Mouse (Mus musculus) common myeloid progenitor, adult 5-6 weeks (primary cell): ENCODE data around the gene She. TPM values are rescaled to one million over a fixed set of nuclear protein-coding genes. Genes with fewer than 3 reads are reported as not detected.

Experiments used
- ATAC-seq: replicated peaks from 2 replicates; pipeline ENCODE4 v1.8.0; 2016; ENCODE audit warnings: low read depth, mild to moderate bottlenecking, moderate TSS enrichment, inconsistent platforms; ENCODE audit not compliant: poor library complexity, severe bottlenecking
- total RNA-seq: library from RNA; stranded (forward); fragments of 200-1000, 187-1606 nt; gene quantifications from 2 replicates; pipeline ENCODE4 v1.2.3, GENCODE M21; 2017

She gene
- total RNA-seq, 1 experiment from 2014 or later: 0.05 TPM

DNA sequence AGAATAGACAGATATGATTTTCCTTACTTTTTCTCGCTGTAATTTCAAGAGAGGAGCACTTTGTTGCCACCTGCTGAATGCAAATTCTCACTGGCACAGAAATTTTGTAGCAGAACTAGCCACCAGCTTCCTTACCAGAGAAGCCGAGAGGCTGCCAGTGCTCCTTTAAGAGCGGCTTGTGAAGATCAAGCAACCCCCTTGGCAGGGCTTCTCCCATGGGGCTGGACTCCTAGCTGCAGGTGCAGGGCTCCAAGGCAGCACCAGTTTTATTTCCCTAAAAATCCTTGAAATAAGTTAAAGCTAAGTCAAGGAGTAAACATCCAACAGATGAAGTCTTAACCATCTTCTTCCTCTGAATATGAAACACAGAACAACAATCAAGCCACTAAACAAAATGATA is 19.0 kb upstream of the She start:
- no peak for ATAC-seq

DNA sequence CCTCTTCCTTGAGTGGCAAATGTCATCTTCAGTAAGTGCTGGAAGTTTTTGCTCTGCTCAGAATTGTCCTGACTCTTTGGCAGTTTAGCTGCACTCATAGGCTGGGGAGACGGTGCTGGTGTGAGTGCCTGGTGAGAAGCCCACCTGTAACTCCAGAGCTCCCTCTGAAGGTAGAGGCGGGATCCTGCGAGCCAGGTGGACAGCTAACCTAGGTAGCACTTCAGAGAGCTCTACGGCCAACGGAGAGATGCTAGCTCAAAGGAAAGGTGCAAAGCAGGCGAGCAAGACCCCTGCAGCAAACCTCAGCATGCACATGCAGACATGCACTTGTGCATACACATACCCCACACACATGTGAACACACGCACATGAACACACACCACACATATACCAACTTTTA is 17.1 kb upstream of the She start:
- no peak for ATAC-seq

DNA sequence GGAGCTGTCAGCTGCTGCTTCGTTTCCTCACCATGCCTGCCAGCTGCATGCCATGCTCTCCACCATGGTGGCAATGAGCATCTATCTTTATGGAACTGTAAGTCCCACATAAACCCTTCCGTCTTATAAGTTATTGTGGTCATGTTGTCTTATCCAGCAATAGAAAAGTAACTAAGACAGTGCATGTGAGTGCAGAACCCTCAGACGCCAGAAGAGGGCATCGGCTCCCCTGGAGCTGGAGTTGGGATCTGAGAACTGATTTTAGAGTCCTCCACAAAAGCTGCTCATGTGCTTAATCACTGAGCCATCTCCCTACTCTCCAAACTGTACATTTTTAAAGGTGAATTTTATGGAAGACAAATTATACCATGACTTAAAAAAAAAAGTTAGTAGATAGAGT is 14.1 kb upstream of the She start:
- peak; percentile 64 for ATAC-seq

DNA sequence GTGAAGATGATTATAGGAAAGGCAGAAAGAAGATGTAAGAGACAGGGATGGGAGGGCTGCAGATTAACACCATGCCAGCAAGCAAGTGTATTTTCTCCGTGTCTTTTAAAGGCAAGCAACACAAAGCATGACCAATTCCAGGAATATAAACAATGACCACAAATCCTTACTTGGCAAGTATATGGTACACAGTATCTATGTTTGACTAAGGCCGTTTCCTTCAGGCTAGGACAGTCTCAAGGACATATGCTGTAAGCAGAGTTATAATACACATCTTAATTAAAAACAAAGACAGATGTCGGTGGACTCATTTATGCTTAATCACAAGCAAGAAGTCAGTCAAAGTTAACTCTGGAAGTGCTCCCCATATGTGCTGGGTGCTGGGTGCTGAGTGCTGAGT is 12.6 kb upstream of the She start:
- ATAC-seq: no peak

DNA sequence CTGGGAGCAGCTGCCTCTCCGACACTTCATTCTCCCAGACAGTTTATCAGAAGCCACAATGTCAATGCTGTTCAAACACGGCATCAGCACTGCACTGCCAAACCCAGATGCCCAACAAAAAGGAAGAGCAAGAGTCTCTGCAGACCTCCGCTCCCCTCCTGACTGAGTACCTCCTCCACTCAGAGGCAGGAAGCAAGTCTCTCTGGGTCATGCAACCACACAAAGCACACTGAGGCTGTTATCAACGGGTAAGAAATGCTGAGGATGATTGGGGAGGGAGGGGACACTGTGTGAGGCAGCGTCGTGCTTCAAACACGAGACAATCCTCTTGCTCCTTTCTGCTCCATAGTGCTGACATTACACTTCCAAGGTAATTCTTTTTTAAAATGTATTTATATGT is 11.3 kb upstream of the She start:
- ATAC-seq: peak; percentile 67

DNA sequence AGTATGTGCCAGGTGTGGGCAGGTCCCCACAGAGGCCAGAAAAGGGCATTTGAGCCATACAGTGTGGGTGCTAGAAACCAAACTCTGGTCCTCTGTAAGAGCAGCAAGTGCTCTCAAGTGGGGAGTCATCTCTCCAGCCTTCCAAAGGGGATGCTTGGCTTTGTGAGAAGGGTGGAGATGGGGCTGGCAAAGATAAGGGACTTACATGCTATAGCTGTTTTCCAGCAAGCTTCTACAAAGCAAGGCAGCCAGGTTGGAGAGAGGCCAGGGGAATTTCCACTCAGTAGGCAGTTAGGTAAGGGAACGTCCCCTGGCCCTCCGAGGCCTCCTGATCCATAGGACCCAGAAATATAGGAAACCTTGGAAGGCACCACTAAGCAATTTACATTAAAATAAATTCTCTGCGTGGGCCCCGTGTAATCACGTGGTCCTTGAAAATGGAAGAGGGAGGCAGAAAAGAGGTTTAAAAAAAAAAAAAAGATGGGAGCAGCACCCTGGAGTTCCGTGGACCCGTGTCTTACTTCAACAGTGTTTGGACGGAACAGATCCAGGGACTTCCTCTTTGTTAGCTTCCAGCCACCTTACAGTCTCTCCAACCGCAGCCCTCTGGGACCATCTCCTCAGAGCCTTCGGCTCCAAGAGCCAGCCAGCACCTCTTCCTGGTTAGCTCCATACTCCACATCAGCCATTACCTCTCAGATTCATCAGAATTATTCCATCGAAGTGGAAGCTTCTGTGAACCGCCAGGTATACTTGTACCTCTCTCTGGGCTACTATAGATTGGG is 10.7 kb upstream of the She start:
- ATAC-seq: no peak

DNA sequence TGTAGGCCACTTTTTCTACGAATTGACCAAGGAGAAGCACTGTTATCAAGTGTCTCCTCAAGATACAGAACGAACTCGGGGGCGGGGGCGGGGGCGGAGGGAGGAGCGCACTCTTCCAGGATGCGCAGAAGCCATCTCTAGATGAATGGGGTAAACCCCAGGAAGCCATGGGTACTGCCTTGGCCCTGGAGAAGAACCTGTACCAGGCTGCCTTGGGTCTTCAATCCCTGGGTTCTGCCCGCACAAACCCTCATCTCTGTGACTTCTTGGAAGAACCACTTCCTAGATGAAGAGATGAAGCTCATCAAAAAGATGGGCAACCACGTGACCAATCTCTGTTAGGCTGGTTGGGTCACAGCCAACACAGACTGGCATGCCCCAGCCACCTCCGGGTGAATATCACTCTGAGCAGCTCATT is 10.1 kb upstream of the She start:
- no peak for ATAC-seq

DNA sequence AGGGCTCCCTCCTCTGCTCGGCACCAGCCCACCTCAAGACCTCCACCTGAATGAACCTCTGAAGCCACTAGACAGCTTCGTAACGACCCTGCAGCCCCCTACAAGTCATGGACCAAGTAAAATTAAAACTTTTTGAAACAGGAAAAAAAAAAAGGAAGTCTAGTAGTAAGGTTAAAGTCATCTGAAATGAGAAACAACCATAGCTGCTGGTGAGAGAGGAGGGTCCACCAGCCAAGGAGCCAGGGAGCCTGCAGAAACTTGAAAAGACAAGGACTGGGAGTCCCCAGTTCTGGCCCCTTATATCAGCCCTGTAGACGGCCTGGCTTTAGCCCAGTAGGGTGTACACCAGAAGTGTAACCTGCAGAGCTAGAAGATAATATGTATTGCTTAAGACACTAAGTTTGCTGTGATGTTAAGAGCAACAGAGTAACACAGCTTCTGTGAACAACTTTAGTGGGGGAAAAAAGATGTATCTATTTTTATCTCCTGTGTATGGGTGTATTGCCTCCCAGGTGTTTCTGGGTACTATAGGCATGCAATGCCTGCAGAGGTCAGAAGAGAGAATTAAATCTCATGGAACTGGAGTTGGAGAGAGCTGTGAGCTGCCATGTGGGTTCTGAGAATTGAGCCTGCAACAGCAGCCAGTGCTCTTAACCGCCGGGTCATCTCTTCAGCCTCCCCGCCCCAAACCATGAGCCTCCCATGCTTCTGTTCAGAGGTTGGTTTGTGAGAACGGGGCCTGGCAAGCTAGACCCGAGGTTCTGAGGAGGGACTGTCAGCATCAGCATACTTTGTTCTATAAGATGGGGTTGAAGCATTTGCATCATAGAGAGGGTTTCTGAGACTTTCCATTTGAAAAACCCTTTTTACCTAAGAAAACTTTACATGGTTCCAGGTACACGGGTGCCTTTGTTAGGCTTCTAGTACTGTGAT is 9.4 kb upstream of the She start:
- ATAC-seq: 0 out of 2 replicates have a peak, but pooled peaks have one; percentile 23

DNA sequence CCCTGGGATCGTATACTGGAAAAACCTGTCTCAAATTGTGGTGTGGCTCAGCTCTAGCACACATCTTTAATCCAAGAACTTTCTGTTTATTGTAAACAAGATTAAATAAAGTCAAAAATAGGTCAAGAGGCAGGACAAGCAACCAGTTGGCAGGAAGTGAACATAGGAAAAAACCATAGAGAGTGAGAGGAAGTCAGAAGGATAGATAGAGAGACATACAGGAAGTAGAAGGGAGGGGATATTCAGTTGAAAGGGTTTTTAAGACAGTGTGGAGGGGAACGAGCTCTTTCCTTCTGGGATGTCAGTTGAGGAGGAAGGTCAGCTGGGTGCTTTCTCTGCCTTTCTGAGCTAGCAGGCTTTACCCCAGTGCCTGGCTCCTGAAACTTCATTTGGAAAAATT is 7.6 kb upstream of the She start:
- no peak for ATAC-seq

DNA sequence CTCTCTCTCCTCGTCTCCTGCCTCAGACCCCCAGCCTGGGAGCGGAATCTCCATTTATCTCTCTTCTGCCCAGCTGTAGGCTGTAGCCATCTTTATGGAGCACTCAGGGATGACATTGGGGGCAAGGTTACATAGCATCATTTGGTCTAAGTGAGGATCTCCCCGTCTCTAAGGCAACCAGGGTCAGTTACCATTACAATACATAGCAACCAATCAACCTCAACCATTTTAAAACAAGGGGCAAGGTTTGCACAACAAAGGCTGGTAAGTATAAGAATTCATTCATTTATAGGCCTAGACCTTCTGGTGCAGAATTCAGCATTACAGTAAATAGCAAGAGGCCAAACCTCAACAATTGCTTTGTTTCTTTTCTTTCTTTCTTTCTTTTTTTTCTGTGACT is 4.9 kb upstream of the She start:
- ATAC-seq: no peak

DNA sequence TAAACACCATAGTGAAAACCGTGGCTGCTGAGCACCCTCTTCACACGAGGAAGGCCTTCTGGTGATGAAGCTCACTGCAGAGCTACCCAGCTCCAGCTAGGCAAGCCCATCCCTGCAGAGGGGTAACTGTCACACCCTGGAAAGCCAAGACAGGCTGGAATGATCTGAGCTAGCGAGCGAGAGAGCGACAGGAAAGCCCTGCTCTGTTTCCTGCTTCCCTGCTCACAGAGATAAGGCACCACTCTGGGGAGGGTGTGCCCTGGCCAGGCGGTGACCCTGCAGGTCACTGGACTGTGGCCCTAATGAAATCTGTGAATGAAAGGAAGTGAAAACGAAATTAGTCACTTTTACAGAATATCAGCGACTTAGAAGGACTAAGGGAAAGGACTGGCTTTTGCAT is 4.2 kb downstream of the She start:
- 0 out of 2 replicates have a peak, but pooled peaks have one; percentile 29 for ATAC-seq

DNA sequence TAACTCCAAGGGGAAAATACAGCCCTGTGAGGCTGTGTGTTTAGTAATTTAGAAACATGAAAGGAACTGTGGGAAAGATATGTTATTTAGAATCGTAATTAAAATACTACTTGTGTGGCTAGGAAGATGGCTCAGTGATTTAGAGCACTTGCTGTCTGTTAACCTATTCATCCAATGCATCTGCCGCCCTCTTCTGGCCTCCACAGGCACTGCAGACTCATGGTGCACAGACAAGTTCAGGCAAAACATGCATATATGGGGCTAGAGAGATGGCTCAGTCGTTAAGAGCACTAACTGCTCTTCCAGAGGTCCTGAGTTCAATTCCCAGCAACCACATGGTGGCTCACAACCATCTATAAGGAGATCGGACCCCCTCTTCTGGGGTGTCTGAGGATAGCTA is 11.1 kb downstream of the She start:
- ATAC-seq: 0 out of 2 replicates have a peak, but pooled peaks have one; percentile 37

DNA sequence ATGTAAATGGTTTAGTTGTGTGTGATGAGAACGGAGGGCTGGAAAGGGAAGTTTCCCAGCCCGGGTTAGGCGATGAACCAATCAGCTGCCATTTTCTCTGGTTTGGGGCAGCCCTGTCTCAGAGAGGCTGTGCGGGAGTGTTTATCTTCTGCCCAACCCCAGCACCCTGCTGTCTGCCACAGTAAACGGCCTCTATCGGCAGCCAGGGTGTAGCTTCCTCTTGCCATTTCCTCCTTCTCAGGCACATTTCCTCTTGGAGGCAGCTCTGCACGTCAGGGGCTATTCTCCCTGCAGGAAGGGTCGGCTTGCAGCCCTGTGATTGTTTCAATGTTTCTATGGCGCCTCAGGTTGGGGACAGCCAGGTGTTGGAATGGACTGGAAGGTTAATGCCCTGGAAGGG is 12.0 kb downstream of the She start:
- peak; percentile 88 for ATAC-seq

DNA sequence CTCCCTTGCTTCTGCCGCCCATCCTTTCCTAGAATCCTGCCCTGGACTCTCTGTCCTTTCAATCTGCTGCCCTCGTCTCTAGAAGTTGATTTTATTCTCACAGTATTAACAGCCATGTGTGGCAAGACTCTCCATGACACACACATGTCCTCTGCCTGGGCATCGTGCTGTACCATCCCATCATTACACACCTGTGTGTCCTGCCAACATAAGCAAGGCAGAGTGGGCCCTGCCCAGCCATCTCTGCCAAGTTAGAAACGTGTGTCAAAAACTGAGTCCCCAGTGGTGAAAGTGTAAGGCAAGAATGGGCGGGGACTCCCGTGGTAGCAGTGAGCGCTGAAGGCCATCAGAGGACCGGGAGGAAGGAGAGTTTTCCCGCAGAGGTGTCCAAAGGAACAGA is 14.6 kb downstream of the She start:
- no peak for ATAC-seq

DNA sequence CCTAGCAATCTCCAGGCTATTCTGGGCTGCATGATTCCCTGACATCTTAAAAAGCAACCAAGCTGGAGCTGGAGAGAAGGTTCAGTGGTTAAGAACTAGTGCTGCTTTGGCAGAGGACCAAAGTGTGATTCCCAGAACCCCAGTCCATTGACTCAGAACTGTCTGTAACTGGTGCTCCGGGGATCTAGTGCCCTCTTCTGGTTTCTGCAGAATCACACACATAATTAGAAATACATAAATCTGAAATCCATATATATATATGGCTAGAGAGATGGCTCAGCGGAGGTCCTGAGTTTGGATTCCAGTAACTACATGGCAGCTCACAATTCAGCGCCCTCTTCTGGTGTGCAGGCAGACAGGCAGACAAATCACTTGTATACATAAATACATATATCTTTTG is 16.0 kb downstream of the She start:
- ATAC-seq: no peak

DNA sequence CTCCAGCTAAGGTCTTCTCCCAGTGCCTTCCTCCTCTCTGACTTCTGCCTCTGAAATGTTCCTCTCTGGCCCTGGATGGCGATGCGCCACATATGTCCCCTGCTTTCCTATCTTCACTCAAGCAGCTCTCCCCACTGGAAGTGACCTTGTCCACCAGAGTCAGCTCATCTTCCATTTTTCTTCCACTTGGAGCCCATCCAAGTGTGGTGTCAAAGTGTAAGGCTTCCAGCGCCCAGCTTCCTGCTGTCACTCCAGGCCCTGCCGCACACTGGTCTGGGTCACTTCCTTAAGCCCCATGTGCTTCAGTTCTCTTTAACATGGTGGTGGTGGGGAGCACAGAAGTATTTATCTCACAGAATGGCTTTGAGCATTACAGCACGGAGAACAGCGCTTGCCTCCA is 16.4 kb downstream of the She start:
- peak; percentile 78 for ATAC-seq

DNA sequence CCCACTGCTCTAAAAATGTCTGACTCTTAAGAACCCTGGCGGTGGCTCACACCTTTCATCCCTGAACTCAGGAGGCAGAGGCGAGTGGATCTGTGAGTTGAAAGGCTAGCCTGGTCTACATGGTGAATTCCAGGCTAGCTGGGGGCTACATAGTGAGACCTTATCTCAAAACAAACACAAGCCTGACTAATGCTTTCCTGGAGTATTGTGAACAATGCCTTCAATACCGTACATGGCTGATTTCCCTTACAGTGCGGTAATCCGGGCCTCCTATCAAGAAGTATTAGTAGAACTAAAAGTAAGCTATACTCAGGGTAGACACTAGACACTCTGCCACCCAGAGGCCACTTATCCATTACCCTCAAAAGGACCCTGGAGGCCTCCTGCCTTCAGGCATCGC is 16.9 kb downstream of the She start:
- no peak for ATAC-seq

DNA sequence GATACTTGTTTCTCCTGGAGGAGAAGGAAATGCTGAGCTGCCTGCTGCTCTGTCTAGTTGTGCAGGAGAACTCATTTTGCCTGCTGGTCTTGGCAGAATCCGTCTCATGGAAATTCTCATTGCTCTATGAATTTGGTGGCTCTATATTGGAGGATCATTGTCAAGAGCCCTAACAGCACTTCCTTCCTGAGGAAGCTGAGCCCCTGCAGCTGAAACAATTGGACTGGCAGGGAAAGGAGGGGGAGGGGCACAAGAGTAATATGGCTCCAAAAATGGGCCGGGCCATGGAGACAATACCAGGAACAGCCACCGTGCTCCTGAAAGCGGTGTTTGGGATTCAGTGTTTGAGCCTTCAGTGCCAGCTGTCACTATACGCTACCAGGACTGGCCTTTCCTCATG is 22.6 kb downstream of the She start:
- no peak for ATAC-seq

DNA sequence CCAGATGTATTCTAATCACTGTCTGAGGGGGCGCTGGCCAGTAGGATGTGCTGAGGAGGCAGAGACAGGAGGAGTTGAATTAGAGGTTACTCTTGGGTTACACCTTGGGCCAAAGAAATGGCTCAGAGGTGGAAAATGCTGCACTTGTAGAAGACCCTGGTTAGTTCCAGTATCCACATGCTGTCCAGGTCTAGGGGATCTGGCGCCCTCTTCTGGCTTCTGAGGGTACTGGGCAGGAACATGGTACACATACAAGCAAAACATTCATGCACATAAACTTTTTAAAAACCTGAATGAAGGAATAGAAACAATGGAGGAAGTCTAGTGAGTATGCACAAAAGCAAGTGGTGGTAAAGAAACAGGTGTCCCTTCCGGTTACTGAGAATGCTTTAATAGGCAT is 26.2 kb downstream of the She start:
- ATAC-seq: no peak

DNA sequence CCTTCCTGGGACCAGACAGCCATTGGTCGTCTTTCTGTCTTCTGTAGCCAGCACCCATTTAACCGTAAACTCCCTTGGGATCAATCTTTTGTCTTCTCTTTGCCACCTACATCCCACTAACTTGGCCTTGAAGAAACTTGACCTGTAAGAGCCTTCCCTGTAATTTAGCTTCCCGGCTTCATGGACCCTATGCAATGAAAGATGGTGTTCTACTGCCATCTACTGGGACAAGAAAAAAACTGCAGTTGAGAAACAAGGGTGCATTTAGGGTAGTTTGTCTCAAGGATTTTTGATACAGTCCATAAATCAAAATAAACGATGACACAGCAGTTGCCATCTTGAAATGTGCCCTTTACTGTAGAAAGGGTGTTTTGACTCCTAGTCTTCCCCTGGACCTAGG is 27.0 kb downstream of the She start:
- peak; percentile 64 for ATAC-seq

DNA sequence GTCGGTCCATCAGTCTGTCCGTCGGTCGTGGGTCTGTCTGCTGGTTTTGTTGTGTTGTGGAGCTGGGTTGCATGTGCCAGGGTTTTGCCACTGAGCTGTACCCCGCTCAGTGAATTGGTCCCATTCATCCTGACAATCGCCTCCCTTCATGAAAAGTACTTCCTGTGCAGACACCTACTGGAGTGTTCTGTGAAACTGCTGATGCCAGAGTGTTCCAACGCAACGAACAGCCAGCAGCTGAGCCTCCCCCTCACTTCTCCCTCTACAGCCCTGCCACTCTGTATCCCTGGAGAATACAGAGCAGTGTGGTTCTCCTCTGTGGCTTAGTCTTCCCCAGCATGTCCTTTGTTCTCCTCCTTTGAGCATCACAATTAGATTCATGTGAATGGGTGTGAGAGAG is 27.7 kb downstream of the She start:
- ATAC-seq: no peak
